Mouse (Mus musculus) brain, adult 2 months (tissue): Measurements from ENCODE around the gene Gal3st2.
"Not testable (repeated sequence)": the region's sequence is repeated elsewhere in the genome, so short reads cannot be mapped to it uniquely, and the experiment has no call there.

Experiments used
- DNase-seq: peaks from one replicate; pipeline ENCODE4 v3.0.0; 2011; ENCODE audit warnings: low read depth, low spot score

The Gal3st2 gene

DNA sequence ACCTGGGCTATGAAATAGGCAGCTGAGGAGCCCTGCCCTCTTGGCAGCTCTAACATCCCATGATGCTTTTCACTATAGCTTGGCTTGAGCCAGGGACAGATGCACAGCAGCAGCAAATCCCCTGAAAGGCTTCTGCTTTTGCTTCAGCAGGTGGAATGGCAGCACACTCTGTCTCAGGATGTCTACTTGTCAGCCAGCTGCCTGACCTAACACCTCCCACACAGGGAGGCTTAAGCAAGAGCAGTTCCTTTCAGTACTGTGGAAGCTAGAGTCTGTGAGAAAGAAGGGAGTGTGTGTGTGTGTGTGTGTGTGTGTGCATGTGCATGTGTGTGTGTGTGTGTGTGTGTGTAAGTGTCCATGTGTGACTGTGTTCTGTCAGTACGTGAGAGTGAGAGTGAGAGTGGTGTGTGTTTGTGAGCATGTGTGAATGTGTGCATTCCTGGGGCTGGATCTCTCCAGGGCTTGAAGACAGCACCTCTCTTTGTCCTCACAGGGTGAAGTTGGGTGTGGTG, 10.5 kb downstream of the Gal3st2 start:
- not testable (repeated sequence) for DNase-seq

- DNase-seq, result peak; percentile 22
These were observed 13.3 kb downstream of the Gal3st2 start for GRCm38 (mm10) chr1:93874405-93874804.

DNA sequence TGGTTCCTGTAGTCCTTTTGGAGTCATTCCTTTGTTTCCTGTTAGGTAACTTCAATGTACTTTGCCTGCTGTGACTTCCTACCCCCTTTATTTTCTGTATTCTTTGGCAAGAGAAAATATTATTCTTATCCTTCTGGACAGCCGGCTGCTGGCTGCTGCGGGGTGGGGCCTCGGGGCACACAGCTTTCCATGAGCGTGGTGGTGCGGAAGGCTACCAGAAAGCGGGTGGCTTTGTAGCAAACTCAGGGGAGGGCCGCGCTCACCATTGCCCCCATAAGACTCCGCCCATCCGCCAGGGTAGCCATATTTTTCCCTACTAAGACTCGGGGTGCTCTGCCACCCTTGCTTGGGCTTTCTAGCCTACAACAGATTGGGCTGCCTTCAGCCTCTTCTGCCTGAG, 20.7 kb downstream of the Gal3st2 start:
- not testable (repeated sequence) for DNase-seq

DNA sequence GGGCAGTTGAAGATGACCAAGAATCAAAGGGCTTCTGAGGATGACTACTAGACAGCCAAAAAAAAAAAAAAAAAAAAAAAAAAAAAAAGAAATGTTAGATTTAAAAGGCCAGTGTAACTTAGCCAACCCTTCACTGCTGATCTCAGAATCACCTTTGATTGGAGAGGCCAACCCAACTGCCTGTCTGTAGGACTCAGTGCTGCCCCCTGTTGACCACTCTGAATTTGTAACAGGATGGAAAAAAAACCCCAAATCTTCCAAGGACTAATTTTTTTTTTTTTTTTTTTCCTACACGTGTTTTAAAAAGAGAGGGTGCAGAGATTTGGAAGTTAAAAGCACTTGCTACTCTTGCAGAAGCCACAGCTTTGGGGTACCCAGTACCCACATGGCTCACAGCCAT, 29.8 kb downstream of the Gal3st2 start:
- DNase-seq, result peak; percentile 12

GRCm38 (mm10) chr1:93897395-93897794, 36.3 kb downstream of the Gal3st2 start:
- not testable (repeated sequence) for DNase-seq

DNA sequence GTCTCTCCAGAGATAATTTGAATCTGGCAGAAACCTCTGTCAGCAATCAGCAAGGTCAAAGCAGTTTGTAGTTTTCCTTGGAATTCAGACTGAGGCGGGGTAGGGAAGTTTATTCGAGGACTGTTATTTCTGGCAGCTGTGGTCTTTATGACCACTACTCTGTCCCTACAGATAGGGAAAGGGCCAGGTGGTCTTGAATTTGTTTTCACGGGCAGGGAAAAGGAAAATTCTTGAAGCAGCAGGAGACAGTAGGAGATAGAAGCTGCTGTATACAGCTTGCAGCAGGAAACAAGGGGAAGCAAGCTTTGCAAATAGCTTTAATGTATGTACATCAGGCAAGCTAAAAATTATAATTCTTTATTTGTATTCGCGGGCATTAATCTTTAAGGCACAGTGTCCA, 40.2 kb downstream of the Gal3st2 start:
- DNase-seq, result not testable (repeated sequence)

GRCm38 (mm10) chr1:93906690-93907089, 45.6 kb downstream of the Gal3st2 start:
- DNase-seq, result not testable (repeated sequence)

DNA sequence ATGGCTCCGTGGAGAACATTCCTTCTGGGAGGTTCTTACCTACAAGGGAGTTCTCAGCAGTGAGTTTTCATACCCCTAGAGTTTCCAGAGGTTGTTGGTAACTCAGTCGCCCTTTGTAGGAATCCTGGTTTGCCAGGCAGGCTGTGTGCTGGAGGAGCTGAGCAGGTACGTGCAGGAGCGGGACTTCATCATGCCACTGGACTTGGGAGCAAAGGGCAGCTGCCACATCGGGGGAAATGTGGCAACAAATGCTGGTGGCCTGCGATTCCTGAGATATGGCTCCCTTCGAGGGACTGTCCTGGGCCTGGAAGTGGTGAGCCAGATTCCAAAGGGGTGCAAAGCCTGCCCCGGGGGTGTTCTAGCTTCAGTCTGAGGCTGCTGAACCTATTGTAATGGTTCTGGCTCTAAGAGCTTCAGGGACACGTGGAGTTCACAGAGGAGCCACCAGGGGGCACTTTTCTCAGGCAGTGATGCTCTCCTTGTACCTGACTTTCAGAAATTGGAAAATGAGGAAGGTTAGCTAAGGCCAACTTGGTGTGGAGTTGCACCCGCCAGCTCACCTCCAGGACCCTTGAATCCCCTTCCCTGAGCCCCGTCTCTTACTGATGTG, 48.0 kb downstream of the Gal3st2 start:
- not testable (repeated sequence) for DNase-seq

DNA sequence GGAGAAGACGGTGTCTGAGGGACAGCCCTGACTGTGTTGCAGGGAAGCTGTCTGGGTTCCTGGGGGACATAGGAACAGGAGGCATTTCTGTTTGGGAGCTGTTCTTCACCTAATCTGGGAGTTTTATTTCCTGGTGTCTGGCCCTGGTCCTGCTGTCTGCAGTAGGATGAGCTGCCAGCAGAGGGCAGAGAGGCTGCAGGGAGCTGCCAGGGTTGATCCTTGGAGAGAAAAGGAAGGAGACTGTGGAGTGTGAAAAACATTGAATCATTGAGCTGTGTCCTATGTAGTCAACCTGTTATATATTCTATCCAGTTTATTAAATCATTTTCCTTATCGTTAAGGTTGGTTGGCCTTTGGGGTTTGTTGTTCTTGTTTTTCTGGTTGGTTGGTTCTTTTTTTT, 50.8 kb downstream of the Gal3st2 start:
- not testable (repeated sequence) for DNase-seq

- DNase-seq, result not testable (repeated sequence)
These were observed 56.1 kb downstream of the Gal3st2 start for GRCm38 (mm10) chr1:93917160-93917559.

DNA sequence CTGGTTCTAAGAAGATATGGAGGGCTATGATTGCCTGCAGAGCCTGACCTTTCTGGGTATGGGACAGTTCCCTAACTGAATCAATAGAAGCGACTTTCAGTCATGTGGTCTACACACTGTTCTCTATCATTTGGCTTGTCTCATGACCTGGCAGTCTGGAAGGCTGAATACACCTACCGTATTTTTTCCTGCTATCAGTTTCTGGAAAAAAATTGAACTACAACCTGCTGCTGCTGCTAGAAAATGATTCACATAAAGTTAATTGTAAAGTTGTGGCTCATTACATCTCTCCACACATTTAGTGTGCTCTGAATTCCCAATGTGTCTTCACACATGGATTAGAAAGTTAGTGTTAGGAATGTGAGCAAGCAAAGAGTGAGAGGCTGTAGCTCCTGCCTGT, 56.9 kb downstream of the Gal3st2 start, which contains the start of gene Gal3st2b:
Gene Gal3st2b (plus strand): TSS at position 301 of the 400 bp plus-strand sequence.
- not testable (repeated sequence) for DNase-seq

DNA sequence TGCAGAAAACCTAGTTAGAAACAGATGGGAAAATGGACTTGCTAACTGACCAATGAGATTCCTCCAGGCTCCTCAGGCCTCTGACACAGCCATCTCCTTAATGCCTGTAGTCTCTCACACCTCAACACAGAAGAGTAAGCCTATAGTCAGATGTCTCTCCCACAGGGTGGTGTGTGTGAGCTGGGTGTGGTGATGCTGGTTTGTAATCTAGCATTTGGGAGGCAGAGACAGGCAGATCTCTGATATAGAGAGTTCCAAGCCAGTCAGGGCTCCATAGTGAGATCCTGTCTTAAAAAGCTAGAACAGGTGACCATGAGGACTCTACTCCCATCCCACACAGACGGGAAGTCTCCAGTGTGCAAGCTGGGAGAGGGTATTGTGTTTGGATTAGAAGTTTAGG, 57.7 kb downstream of the Gal3st2 start:
- DNase-seq, result not testable (repeated sequence)

GRCm38 (mm10) chr1:93919321-93919720, 58.2 kb downstream of the Gal3st2 start:
- DNase-seq, result not testable (repeated sequence)

DNA sequence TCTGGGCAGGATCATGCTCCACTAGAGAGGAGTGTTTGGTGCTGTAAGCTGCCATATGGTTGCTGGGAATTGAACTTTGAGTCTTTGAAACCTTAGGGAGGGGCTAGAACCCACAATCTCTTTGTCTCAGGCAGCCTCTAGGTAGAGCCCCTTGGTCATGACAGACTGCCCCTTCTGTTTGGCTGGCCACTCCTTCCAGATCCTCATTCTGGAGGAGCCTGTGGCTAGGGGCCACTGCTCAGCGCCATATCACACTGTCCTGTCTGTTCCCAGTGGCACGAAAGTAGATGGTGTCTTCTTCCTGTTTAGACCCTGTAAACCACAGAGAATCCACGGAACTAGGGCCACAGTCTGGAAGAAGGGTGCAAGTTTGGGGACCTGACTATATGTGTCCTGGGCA, 61.5 kb downstream of the Gal3st2 start:
- not testable (repeated sequence) for DNase-seq

DNA sequence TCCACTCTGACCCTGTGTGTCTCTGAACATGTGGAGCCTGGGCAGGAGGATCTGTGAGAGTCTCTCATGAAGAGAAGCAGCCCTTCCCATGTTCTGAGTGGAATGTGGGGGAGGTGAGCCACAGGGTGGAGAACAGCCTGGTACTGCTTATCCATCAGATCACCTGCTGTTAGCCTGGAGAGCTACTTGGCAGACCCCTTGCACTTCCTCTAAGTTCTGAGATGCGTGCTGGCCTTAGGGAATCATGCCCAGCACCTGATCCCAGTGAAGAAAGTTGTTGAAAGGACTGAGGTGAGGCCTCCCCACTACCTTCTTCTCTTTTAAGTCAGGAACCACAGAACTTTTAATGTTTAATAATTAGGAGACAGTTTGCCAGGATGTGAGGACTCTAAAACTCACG, 62.0 kb downstream of the Gal3st2 start:
- DNase-seq, result not testable (repeated sequence)
